Mouse (Mus musculus): Measurements from ENCODE around the gene Tomm22. TPM values are rescaled to one million over a fixed set of nuclear protein-coding genes. Genes with fewer than 3 reads are reported as not detected.

Gene Tomm22
- total RNA-seq, 1 experiment from 2014 or later, result 106 TPM

- no peak for ATAC-seq (replicated peaks; ENCODE audit: insufficient number of reproducible peaks, low FRiP score, low TSS enrichment, poor library complexity, severe bottlenecking)
These were observed 36.0 kb downstream of the Tomm22 start for GRCm38 (mm10) chr15:79706603-79707214.

GRCm38 (mm10) chr15:79708229-79708822 lies 37.7 kb downstream of the Tomm22 start:
- no peak for ATAC-seq (replicated peaks; ENCODE audit: insufficient number of reproducible peaks, low FRiP score, low TSS enrichment, poor library complexity, severe bottlenecking)

- ATAC-seq (replicated peaks; ENCODE audit: insufficient number of reproducible peaks, low FRiP score, low TSS enrichment, poor library complexity, severe bottlenecking), result no peak
These were observed 45.0 kb downstream of the Tomm22 start for GRCm38 (mm10) chr15:79715646-79716045.

- ATAC-seq (replicated peaks; ENCODE audit: insufficient number of reproducible peaks, low FRiP score, low TSS enrichment, poor library complexity, severe bottlenecking), result no peak
These were observed 46.0 kb downstream of the Tomm22 start for GRCm38 (mm10) chr15:79716710-79717109.

- ATAC-seq (replicated peaks; ENCODE audit: insufficient number of reproducible peaks, low FRiP score, low TSS enrichment, poor library complexity, severe bottlenecking), result no peak
These were observed 49.6 kb downstream of the Tomm22 start for GRCm38 (mm10) chr15:79720267-79720666.

GRCm38 (mm10) chr15:79720796-79721195 lies 50.1 kb downstream of the Tomm22 start:
- ATAC-seq (replicated peaks; ENCODE audit: insufficient number of reproducible peaks, low FRiP score, low TSS enrichment, poor library complexity, severe bottlenecking), result no peak

Other genes starting within 250 kb of the Tomm22 start
- 40.4 to 66.9 TPM (median 49.9 TPM) in 3 replicates for gene Csnk1e, start 215.3 kb upstream of the Tomm22 start, total RNA-seq (2017)
- gene Kcnj4, start 165.6 kb upstream of the Tomm22 start, total RNA-seq (2017), result not detected in 3 replicates
- not detected in 3 replicates for gene Kdelr3, start 154.4 kb upstream of the Tomm22 start, total RNA-seq (2017)
- 261 to 381 TPM (median 262 TPM) in 3 replicates for gene Ddx17, start 124.1 kb upstream of the Tomm22 start, total RNA-seq (2017)
- gene Dmc1, start 65.8 kb upstream of the Tomm22 start, total RNA-seq (2017), result 0.97 TPM in 1 of 3 replicates, not detected in the others
- gene Fam227a, start 11.9 kb upstream of the Tomm22 start, total RNA-seq (2017), result 1.0 to 4.5 TPM (median 1.3 TPM) in 3 replicates
- 12.1 to 23.7 TPM (median 18.3 TPM) in 3 replicates for gene Cby1, start 11.7 kb upstream of the Tomm22 start, total RNA-seq (2017)
- 15.8 to 20.3 TPM (median 16.9 TPM) in 3 replicates for gene Josd1, start 17.1 kb downstream of the Tomm22 start, total RNA-seq (2017)
- 53.0 to 76.7 TPM (median 73.7 TPM) in 3 replicates for gene Gtpbp1, start 20.0 kb downstream of the Tomm22 start, total RNA-seq (2017)
- gene Sun2, start 71.7 kb downstream of the Tomm22 start, total RNA-seq (2017), result 138 to 194 TPM (median 160 TPM) in 3 replicates
- 8.3 to 15.0 TPM (median 9.1 TPM) in 3 replicates for gene Dnal4, start 107.0 kb downstream of the Tomm22 start, total RNA-seq (2017)
- 0.10 TPM in 1 of 3 replicates, not detected in the others for gene Nptxr, start 133.9 kb downstream of the Tomm22 start, total RNA-seq (2017)
- not detected in 3 replicates for gene Npcd, start 163.4 kb downstream of the Tomm22 start, total RNA-seq (2017)
- gene Cbx6, start 163.8 kb downstream of the Tomm22 start, total RNA-seq (2017), result 2.5 to 7.1 TPM (median 6.5 TPM) in 3 replicates
- gene Apobec3, start 220.8 kb downstream of the Tomm22 start, total RNA-seq (2017), result 85.0 to 218 TPM (median 113 TPM) in 3 replicates

Measured in monocyte, adult 5-6 weeks (primary cell).